Mouse (Mus musculus): ENCODE data around the gene Mkln1.

GRCm38 (mm10) chr6:31528339-31528738 lies 129.8 kb downstream of the Mkln1 start:
- no peak for TF ChIP-seq CTCF (IDR thresholded peaks at IDR 0.05; ENCODE audit: low read depth)
- TF ChIP-seq EP300 (IDR thresholded peaks at IDR 0.05; ENCODE audit: low read depth), result no peak

All from heart, postnatal 0 days (tissue).